Mouse (Mus musculus) G1E-ER4 (cell line): ENCODE data around the gene Rit1. TPM values are rescaled to one million over a fixed set of nuclear protein-coding genes. Genes with fewer than 3 reads are reported as not detected.

Experiments
- GATA1 ChIP-seq: IDR thresholded peaks from one replicate; pipeline ENCODE4 v1.8.0; 2012; ENCODE audit warnings: low read length, inconsistent platforms
- polyA plus RNA-seq: library from polyadenylated mRNA; stranded (reverse); fragments of >175 nt; gene quantifications from 2 replicates; pipeline ENCODE4 v1.2.3, GENCODE M21; 2012

The Rit1 gene
- 15.4 and 30.2 TPM in 2 replicates for polyA plus RNA-seq

DNA sequence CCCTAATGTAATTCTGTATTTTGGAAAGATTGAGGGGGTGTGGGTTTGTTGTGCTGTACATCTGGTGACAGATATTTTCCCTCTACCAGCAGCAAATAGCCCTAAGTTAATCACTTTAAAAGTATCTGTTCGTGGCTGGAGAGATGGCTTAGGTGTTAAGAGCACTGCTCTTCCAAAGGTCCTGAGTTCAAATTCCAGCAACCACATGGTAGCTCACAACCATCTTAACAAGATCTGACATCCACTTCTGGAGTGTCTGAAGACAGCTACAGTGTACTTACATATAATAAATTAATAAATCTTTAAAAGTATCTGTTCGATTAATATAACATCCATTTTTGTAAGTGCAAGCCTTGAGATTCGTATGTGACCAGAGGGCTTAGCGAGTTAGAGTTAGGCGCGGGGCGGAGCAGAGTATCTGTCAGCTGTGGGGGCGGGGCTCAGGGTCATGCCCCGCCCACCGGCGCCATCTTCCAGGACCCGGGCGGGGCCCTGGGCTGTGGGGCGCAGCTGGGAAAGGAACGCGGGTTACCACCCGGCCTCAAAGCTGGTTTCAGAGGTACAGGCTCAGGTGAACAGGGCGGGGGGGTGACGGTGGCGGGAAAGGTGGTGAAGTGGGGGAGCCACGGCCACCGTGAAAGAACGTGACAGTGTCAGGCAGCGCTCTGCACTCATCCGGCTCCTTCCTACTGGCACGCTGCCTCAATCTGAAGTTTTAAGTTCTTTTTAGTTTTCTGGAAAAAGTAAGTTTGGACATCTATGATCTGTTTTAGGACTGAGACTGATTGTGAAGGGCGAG, at the start of gene Rit1:
TSS of gene Rit1 (plus strand) at position 440 of the 799 bp plus-strand sequence.
- TF ChIP-seq GATA1 = no peak

GRCm38 (mm10) chr3:88677399-88677798, 39.2 kb upstream of the Rit1 start:
- TF ChIP-seq GATA1 = no peak

DNA sequence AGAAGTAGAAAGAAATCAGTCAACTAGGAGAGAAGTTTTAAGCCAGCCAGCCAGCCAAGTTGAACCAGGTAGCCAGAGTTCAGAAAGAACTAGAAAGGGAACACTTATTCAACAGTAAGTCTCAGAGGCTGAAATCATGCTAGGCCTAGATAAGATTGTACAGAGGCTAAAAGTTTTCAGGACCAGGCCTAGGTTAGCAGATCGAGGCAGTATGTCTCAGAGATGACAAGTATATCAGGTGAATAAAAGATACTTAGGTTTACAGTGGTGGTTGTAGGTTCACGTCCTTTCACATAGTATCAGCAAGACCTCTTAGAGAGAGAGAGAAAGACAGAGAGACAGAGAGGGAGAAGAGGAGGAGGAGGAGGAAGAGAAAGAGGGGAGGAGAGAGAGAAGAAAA, 32.8 kb upstream of the Rit1 start:
- no peak for TF ChIP-seq GATA1

GRCm38 (mm10) chr3:88684236-88684979, 32.2 kb upstream of the Rit1 start:
- no peak for TF ChIP-seq GATA1

- no peak for TF ChIP-seq GATA1
These were observed 31.4 kb upstream of the Rit1 start, which contains the start of gene Khdc4 for GRCm38 (mm10) chr3:88684980-88685941. TSS of gene Khdc4 (plus strand) at chr3:88685803.

GRCm38 (mm10) chr3:88685958-88686451, 30.6 kb upstream of the Rit1 start:
- TF ChIP-seq GATA1 = no peak

DNA sequence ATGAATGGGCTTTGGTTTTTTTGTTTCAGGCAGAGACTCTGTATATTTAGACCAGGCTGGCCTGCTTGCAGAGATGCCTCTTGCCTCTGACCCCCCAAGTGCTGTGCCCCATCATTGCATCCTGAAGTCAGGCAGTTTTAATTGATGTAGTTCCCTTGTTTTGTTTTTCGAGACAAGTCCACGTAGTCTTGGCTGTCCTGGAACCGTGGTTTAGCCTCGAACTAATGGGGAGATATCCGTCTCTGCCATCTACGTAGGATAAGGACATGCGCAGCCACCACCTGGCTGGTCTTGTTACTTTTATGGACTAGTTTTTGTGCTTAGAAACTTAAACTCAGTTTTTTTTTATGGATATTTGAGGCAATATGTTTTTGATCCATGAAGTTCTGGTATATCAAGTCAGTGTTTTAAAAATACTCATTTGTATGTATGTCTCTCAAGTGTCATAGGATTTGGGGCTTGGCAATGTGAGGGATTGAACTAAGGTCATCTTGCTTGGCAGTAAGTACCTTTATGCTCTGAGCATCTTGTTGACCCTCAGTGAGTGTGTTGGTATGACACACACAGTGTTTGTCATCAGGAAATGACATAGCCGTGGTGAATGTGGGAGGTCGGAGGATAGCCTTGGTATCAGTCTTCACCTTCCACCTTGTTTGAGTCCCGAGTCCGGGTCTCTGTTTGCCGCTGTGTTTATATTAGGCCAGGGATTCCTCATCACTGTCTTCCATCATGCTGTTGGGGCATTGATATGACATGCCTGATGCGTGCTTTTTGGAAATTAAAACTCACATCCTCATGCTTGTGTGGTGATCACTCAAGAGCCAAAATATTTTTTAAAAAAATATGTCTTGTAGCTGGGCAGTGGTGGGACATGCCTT, 29.7 kb upstream of the Rit1 start:
- no peak for TF ChIP-seq GATA1

- TF ChIP-seq GATA1 = no peak
These were observed 27.6 kb upstream of the Rit1 start for GRCm38 (mm10) chr3:88689079-88689478.

DNA sequence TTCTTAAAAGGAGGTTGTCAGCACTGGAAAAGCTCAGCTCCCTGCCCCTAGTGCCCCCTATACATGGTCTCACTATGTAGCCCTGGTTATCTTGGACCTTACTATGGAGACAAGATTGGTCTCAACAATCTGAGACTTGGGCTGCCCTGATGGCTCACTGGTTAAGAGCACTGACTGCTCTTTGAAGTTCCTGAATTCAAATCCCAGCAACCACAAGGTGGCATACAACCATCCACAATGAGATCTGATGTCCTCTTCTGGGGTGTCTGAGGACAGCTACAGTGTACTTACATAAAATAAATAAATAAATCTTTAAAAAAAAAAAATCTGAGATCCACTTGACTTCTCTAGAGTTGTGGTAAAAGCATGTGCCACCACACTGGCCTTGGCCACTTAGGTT, 21.1 kb upstream of the Rit1 start:
- no peak for TF ChIP-seq GATA1

- no peak for TF ChIP-seq GATA1
These were observed 18.6 kb upstream of the Rit1 start for GRCm38 (mm10) chr3:88698051-88698450.

- TF ChIP-seq GATA1 = no peak
These were observed 17.8 kb upstream of the Rit1 start for GRCm38 (mm10) chr3:88698834-88699233.

DNA sequence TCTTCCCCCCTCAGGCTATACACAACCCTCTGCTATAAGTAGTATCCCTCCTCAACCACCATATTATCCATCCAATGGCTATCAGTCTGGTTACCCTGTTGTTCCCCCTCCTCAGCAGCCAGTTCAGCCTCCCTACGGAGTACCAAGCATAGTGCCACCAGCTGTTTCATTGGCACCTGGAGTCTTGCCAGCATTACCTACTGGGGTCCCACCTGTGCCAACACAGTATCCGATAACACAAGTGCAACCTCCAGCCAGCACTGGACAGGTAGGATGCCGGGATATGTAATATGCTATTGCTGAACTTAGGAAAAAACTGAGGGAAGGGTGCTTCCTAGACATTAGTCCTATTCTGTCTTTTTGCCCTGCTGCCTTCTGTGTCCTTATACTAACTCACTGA, 16.4 kb upstream of the Rit1 start:
- no peak for TF ChIP-seq GATA1

DNA sequence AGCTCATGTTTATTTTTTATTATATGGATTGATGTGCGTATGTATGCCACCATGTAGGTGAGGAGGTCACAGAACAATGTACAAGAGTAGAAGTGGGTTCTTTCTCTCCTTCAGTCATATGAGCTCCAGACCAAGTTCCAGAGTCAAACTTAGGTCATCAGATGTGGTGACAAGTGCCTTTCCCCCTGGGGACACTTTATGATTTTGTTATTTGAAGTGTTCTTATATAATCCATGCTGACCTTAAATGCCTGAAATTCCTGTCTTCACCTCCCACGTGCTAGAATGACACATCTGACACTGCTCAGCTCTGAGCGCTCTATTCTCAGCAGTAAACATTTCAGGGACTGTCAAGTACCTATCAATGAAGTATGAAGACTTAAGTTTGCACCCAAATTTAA, 15.4 kb upstream of the Rit1 start:
- TF ChIP-seq GATA1 = no peak

DNA sequence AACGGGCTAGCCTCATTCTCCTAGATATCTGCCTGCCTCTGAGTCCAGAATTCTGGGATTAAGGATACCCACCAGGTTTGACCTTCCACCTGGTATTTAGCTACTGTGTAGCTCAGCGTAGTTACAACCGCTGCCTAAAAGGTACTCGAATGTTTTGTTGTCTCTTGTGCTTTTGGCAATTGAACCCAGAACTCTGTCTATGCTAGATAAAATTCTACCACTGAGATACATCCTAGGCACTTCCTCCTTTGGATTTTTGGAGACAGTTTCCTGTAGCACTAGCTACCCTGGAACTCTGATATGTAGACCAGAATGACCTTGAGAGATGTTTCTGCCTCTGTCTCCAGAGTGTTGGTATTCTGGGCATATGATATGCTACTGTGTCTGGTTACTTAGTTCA, 2.9 kb upstream of the Rit1 start:
- TF ChIP-seq GATA1 = no peak
